Mouse (Mus musculus) stomach, postnatal 0 days (tissue): ENCODE results near the gene Mgmt.

ENCODE experiments used
- CTCF ChIP-seq: IDR thresholded peaks from 2 replicates; pipeline ENCODE4 v1.5.1; 2016; ENCODE audit warnings: antibody characterized with exemption, low read depth, mild to moderate bottlenecking, moderate library complexity
- EP300 ChIP-seq: optimal IDR thresholded peaks from 2 replicates; pipeline ENCODE3; 2016; ENCODE audit warnings: antibody characterized with exemption

GRCm38 (mm10) chr7:137068796-137069195 is 174.4 kb downstream of the Mgmt start:
- TF ChIP-seq EP300 (no peak), CTCF (no peak)
